Mouse (Mus musculus) lung, adult 2 months (tissue): Measurements from ENCODE around the gene Adcyap1r1.

ENCODE experiments used
- CTCF ChIP-seq: fragments of 200-500 bp; IDR thresholded peaks from 2 replicates; pipeline ENCODE4 v1.5.1; 2011; ENCODE audit warnings: mild to moderate bottlenecking, low read length, control low read depth; ENCODE audit not compliant: insufficient read depth
- POLR2A ChIP-seq: fragments of 200-500 bp; IDR thresholded peaks from 2 replicates; pipeline ENCODE4 v1.6.1; 2011; ENCODE audit warnings: low read depth, mild to moderate bottlenecking, control low read depth, low read length, borderline replicate concordance; ENCODE audit errors: extremely low read depth

DNA sequence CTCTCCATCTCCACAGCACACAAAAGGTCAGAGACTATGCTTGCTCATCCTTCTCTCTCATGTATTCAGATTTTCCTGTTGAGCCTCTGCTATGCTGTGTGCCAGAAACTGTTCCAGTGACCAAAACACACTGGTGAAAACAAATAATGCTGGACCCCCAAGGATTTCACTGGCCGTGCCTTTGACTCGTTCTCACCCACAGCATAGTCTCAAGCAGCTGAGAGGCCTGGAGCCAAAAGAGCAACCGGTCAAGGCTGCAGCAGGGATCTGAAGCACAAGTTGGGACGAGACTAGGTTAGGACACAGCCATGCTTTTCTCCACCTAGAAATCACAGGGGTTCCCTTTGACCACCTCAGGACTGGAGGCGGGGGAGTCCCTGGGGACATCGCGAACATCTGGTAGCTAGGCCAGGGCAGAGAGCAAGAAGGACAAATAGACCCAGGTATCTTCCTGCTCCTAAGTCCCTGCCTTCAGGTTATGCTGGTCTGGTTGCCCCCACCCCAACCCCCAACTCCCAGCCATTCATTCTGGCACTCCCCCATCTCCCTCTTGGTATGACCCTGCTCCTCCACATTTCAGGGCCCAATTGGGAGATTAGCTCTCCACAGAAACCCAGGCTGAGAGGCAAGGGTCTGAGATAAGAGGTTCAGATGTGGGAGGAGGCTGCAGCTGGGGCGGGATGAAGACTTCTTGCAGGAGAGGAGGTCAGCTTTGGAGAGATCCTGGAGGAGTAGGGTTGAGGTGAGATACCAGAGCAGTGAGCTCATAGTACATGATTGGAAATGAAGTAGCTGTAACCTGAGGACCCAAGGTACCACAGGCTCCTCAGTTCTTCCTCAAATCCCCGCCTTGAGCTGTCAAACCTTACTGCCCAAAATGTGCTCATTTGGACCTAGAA is 48.1 kb upstream of the Adcyap1r1 start:
- no peak for TF ChIP-seq CTCF
- TF ChIP-seq POLR2A: no peak
